Mouse (Mus musculus) gastrocnemius, adult 2 months (tissue): ENCODE measurements around the gene Sstr3. TPM values are rescaled to one million over a fixed set of nuclear protein-coding genes. Genes with fewer than 3 reads are reported as not detected.

Source experiments
- DNase-seq: peaks from one replicate; pipeline ENCODE4 v3.0.0; 2022
- H3K27ac ChIP-seq: fragments of 200-600 bp; 2 replicates; pipeline ENCODE4 v1.8.1; 2022; ENCODE audit warnings: mild to moderate bottlenecking
- H3K4me3 ChIP-seq: fragments of 200-600 bp; 2 replicates; pipeline ENCODE4 v1.8.1; 2022; ENCODE audit warnings: mild to moderate bottlenecking, moderate library complexity
- CTCF ChIP-seq: fragments of 200-600 bp; IDR thresholded peaks from 2 replicates; pipeline ENCODE4 v1.8.1; 2022; ENCODE audit warnings: antibody characterized with exemption, mild to moderate bottlenecking, moderate library complexity
- intact Hi-C: fragments of 180-260 bp; cut with DNase I; formaldehyde crosslinking; loops from one replicate; pipeline ENCODE4 v1.15.1; 2025
- total RNA-seq, 2 experiments: library from RNA; stranded (reverse); gene quantifications; 2 replicates each; pipeline ENCODE4 v1.2.3; 2021

The Sstr3 gene
- total RNA-seq, 2 experiments from 2014 or later = 0.05 TPM; not detected in 1

DNA sequence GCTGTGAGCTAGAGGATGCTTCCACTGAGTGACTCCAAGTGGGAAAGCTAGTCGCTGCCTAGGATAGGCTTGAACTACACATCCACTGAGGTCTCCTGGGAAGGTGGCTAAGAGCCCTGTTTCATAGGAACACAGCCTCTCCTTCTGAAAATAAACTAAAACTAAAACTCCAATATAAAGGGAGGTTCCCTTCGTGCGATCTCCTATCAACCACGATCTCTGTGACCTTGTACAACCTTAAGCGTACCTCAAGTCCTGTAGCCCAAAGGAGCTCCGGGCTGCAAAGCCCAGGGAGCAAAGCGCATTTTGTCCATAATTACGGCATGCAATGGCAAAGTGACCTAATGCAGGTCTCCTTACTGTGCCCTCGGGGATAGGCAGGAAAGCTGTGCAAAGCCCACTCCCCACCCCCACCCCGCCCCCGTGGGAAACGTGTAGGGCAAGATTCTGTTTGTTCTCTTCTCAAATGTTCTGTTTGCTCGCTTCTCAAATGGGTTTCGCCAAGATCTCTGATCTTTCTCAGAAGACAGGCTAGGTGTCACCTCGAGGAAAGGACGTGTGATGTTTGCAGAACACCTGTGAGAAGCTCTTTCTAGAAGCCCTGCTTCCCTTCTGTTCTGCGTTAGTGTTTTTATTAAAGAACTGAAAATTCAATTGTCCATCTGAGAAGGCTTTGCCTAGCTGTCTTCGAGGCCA is 41.9 kb downstream of the Sstr3 start:
- Histone ChIP-seq H3K27ac (no peak overlapping the region), H3K4me3 (no peak overlapping the region)
- TF ChIP-seq CTCF = no peak
- intact Hi-C loops = no loop called here
- DNase-seq = no peak

DNA sequence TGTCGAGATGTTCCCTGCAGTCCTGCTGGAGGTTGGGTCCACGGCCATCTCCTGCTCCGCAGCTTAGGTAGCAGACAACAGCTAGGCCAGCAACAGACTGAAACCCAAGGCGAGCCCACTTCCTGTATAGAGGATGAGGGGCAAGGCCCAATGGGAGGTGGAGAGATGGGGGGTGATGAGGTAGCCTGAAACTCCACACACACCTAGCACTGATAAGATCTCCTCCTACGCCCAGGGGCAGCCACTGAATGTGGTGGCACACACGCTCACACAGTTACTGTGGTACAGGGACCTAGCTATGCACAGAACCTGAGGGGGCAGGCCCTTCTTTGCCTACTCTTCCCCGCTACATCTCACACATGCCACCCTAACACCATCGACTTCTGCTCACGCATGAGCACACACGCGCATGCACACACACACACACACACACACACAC is 49.5 kb downstream of the Sstr3 start, which contains the start of gene Il2rb:
TSS of gene Il2rb (minus strand) at position 304 of the 439 bp plus-strand sequence.
- no peak within 1 kb of the TSS for H3K27ac ChIP-seq
- H3K4me3 ChIP-seq = no peak within 1 kb of the TSS
- DNase-seq = no peak
- intact Hi-C loops = no loop called here
- no peak for TF ChIP-seq CTCF

DNA sequence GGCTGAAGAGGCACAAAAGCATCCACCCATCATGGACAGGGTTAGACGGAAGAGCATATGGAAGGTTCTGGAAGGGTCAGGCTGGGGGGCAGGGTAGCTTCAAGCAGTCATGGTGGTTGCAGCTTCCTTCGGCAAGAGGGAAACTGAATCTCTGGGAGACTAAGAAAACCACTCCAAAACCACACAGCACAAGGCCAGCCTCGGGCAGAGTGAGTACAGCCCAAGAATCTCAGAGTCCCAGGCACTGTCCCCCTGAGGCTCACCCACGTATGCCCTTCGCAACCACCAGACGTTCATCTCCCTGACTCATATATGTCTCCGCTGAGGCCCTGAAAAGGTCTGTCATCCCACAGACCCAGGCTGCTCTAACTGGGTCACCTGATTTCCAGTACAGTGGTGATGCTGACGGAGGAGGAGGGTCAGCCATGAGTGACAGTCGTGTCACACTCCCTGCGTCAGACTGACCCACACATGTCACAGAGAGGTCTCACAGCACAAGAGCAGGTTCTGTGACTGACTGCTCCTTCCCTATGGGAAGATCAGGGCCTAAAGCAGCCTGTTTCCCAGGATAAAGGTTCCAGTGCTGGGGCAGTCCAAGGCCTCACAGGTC is 51.0 kb downstream of the Sstr3 start:
- H3K4me3 ChIP-seq = no peak overlapping the region
- intact Hi-C loops = no loop called here
- no peak for DNase-seq
- no peak for TF ChIP-seq CTCF
- H3K27ac ChIP-seq = no peak overlapping the region

DNA sequence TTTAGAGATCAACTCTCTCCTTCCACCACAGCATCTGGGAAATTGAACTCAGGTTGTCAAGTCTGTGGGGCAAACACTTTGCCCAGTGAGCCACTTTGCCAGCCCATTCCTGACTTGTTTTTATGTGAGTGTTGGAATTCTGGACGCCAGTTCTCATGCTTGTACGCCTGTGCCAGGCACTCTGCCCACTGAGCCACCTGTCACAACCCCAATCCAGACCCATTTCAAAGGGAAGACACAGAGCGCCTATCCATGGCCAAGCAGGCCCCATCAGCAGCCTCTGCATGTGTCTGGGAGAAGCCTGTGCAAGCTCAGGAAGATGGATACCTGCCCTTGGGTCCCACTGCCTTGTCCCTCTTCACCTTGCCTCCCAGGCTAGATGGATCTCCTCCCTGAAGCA is 53.2 kb downstream of the Sstr3 start:
- no peak overlapping the region for H3K27ac ChIP-seq
- no peak for DNase-seq
- no peak for TF ChIP-seq CTCF
- intact Hi-C loops = no loop called here
- H3K4me3 ChIP-seq = no peak overlapping the region

DNA sequence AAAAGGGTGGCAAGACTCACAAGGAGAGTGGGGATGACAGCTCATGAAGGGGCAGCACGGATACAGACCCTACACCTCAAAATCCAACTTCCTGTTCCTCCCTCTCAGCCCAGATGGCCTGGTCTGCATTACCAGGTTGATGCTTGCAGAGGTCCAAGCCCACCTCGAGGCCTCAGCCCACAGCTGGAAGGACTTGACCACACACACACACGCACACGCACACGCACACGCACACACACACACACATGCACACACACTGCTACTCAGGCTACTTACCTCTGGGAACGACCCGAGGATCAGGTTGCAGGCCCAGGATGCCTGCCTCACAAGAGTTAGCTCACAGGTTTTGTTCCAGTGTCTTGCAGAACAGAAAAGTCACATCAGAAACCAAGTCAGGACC is 54.6 kb downstream of the Sstr3 start:
- intact Hi-C loops = no loop called here
- DNase-seq = no peak
- Histone ChIP-seq H3K27ac (no peak overlapping the region), H3K4me3 (no peak overlapping the region)
- no peak for TF ChIP-seq CTCF

DNA sequence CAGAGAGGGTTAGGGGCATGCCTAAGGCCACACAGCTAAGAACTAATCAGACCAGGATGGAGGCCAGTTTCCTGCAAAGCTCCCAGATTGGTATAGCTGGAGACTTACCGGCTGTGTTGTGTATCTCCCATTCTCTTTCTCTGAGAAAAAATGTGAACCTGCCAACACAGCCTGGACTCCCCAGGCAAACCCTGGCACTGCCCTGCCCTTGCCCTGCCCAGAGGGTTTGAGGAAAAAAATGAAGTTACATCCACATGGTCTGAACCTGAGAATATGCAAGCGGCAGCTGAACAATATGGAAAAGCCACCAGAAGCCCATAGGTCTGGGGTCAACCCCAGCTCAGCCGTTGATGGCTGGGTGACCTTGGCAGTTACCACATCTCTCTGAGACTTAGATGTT is 55.2 kb downstream of the Sstr3 start:
- no peak for TF ChIP-seq CTCF
- H3K4me3 ChIP-seq = no peak overlapping the region
- DNase-seq = no peak
- no peak overlapping the region for H3K27ac ChIP-seq
- intact Hi-C loops = no loop called here

DNA sequence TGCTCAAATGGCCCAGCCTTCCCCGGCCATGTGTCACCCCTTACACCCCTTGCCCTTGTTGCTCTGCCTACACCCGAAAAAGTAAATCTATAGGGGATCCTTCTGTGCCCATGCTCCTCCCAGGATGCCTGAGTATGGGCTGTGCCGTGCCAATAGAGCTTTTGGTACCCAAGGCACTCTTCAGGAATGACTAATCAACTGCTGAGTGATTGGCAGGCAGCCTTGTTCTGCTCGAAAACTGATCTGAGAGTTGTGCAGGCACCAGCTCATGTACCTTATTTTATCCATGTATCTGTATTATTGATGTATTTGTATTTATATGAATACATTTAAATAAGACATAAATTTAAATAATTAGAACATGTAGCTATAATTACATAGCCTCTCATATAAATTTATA is 57.4 kb downstream of the Sstr3 start:
- intact Hi-C loops = no loop called here
- TF ChIP-seq CTCF = no peak
- no peak for DNase-seq
- Histone ChIP-seq H3K27ac (no peak overlapping the region), H3K4me3 (no peak overlapping the region)

Other genes starting within 250 kb of the Sstr3 start
- gene Csf2rb2, start 239.0 kb downstream of the Sstr3 start, total RNA-seq = under 1 TPM; 0.66 to 0.78 TPM
- 1 to 10 TPM in 1 of 2 experiments, under 1 TPM in 1; 0.86 to 1.0 TPM for gene Csf2rb, start 218.9 kb downstream of the Sstr3 start, total RNA-seq
- gene Tex33, start 148.8 kb downstream of the Sstr3 start, total RNA-seq = not detected
- 10 to 100 TPM; 18.2 to 18.8 TPM for gene Tst, start 138.8 kb downstream of the Sstr3 start, total RNA-seq
- 10 to 100 TPM; 61.9 to 66.9 TPM for gene Mpst, start 138.3 kb downstream of the Sstr3 start, total RNA-seq
- gene Kctd17, start 116.1 kb downstream of the Sstr3 start, total RNA-seq = 10 to 100 TPM in 1 of 2 experiments, 1 to 10 TPM in 1; 8.9 to 17.2 TPM
- not detected for gene Tmprss6, start 76.1 kb downstream of the Sstr3 start, total RNA-seq
- not detected for gene Il2rb, start 49.4 kb downstream of the Sstr3 start, total RNA-seq
- gene C1qtnf6, start 13.3 kb downstream of the Sstr3 start, total RNA-seq = 1 to 10 TPM; 2.7 to 7.6 TPM
- gene Rac2, start 28.1 kb upstream of the Sstr3 start, total RNA-seq = 1 to 10 TPM; 1.4 to 1.7 TPM
- 1 to 10 TPM; 1.9 TPM for gene Cyth4, start 52.4 kb upstream of the Sstr3 start, total RNA-seq
- under 1 TPM in 1 of 2 experiments, not detected in 1; 0.03 TPM for gene Elfn2, start 174.1 kb upstream of the Sstr3 start, total RNA-seq
- 1 to 10 TPM; 2.6 to 3.1 TPM for gene Mfng, start 228.8 kb upstream of the Sstr3 start, total RNA-seq